Mouse (Mus musculus): Measurements from ENCODE around the gene Itga11. TPM values are rescaled to one million over a fixed set of nuclear protein-coding genes. Genes with fewer than 3 reads are reported as not detected.

Gene Itga11
- polyA plus RNA-seq, 1 experiment from 2014 or later = 3.0 TPM

DNA sequence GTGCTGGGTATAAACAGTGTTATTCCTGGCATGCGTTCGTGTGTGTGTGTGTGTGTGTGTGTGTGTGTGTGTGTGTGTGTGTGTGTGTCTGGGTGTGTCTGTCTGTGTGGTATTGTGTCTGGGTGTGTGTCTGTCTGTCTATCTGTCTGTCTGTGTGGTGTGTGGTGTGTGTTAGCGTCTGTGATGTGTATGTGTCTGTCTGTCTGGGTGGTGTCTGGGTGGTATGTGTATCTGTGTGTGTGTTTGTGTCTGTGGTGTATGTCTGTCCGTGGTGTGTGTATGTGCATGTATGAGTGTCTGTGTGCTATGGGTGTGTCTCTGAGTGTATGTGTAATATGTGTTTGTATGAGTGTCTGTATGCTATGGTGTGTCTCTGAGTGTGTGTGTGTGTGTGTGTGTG lies 9.1 kb upstream of the Itga11 start:
- H3K9me3 ChIP-seq (ENCODE audit: control insufficient read depth, low read length) = no peaks in the 10 kb centered on the region
- WGBS = 95% methylated on average over 4 of the region's 4 CpGs
- H3K4me1 ChIP-seq (replicated peaks; ENCODE audit: control insufficient read depth, insufficient read depth, low read length) = no peaks in the 10 kb centered on the region
- H3K4me2 ChIP-seq (replicated peaks; ENCODE audit: low read depth, low read length) = no peak overlapping the region
- no peaks in the 10 kb centered on the region for H3K36me3 ChIP-seq (ENCODE audit: control insufficient read depth, insufficient read depth, low read length)
- H3K9ac ChIP-seq (ENCODE audit: low read depth, low read length) = no peak overlapping the region
- H3K27ac ChIP-seq (ENCODE audit: low read depth, low read length) = no peak overlapping the region
- no peaks in the 10 kb centered on the region for H3K27me3 ChIP-seq (ENCODE audit: control insufficient read depth, insufficient read depth, low read length)
- ATAC-seq (ENCODE audit: low FRiP score) = no peak
- no peak for DNase-seq (ENCODE audit: low spot score)
- no peak overlapping the region for H3K4me3 ChIP-seq (ENCODE audit: low read depth, low read length)

DNA sequence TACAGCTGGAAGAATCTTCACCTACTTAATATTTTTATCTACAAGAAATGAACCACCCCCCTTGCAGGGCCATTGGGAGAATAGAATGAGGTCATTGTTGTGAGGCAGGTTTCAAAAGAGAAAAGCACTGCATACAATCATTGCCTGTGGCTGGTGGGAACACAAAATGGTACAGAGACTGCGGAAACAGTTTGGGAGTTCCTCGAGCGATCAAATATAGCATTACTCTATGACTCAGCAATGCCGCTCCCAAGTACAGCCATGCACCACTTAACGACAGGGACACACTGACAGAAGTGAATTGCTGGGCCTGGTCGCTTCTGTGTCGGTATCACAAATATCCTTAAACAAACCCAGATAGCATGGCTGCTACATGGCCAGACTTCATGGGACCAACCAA lies 4.4 kb upstream of the Itga11 start:
- Histone ChIP-seq H3K9ac (ENCODE audit: low read depth, low read length) (no peak overlapping the region), H3K27me3 (ENCODE audit: control insufficient read depth, insufficient read depth, low read length) (peaks cover 13% of the 10 kb centered on the region), H3K4me1 (replicated peaks; ENCODE audit: control insufficient read depth, insufficient read depth, low read length) (peaks cover 3% of the 10 kb centered on the region), H3K27ac (ENCODE audit: low read depth, low read length) (no peak overlapping the region), H3K9me3 (ENCODE audit: control insufficient read depth, low read length) (no peaks in the 10 kb centered on the region), H3K4me2 (replicated peaks; ENCODE audit: low read depth, low read length) (no peak overlapping the region), H3K4me3 (ENCODE audit: low read depth, low read length) (no peak overlapping the region), H3K36me3 (ENCODE audit: control insufficient read depth, insufficient read depth, low read length) (no peaks in the 10 kb centered on the region)
- ATAC-seq (ENCODE audit: low FRiP score) (no peak), DNase-seq (ENCODE audit: low spot score) (no peak)
- WGBS = 94% methylated on average over 7 of the region's 7 CpGs

DNA sequence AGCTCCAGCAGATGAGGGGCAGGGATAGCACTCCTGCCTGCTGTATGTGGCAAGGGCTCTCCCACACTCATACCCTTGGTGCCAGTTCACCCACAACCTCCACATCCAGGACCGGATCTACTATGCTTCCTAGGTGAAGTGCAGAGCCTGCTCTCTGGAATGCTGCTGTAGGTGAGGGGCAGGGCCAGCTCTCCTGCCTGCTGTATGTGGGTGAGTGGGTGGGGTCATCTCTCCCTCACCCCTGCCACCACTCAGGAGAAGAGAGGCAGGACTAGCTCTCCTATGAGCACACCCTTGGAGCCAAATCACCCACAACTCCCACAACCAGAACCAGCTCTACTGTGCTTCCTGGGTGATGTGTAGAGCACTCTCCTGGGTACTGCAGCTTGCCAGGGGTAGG lies 2.5 kb upstream of the Itga11 start:
- no peak for ATAC-seq (ENCODE audit: low FRiP score)
- Histone ChIP-seq H3K9ac (ENCODE audit: low read depth, low read length) (no peak overlapping the region), H3K9me3 (ENCODE audit: control insufficient read depth, low read length) (no peaks in the 10 kb centered on the region), H3K4me3 (ENCODE audit: low read depth, low read length) (no peak overlapping the region), H3K27ac (ENCODE audit: low read depth, low read length) (no peak overlapping the region), H3K4me2 (replicated peaks; ENCODE audit: low read depth, low read length) (no peak overlapping the region), H3K36me3 (ENCODE audit: control insufficient read depth, insufficient read depth, low read length) (no peaks in the 10 kb centered on the region), H3K27me3 (ENCODE audit: control insufficient read depth, insufficient read depth, low read length) (peaks cover 28% of the 10 kb centered on the region), H3K4me1 (replicated peaks; ENCODE audit: control insufficient read depth, insufficient read depth, low read length) (peaks cover 3% of the 10 kb centered on the region)
- DNase-seq (ENCODE audit: low spot score) = no peak
- WGBS = 93% methylated on average over 1 of the region's 1 CpGs

- WGBS = 4% methylated on average over 22 of the region's 22 CpGs
- H3K4me3 ChIP-seq (ENCODE audit: low read depth, low read length) = peak overlapping the region; percentile 35
- H3K27ac ChIP-seq (ENCODE audit: low read depth, low read length) = no peak overlapping the region
- H3K4me1 ChIP-seq (replicated peaks; ENCODE audit: control insufficient read depth, insufficient read depth, low read length) = peaks cover 3% of the 10 kb centered on the region
- peak overlapping the region; percentile 58 for H3K4me2 ChIP-seq (replicated peaks; ENCODE audit: low read depth, low read length)
- ATAC-seq (ENCODE audit: low FRiP score) (no peak), DNase-seq (ENCODE audit: low spot score) (peak; percentile 48)
- peaks cover 28% of the 10 kb centered on the region for H3K27me3 ChIP-seq (ENCODE audit: control insufficient read depth, insufficient read depth, low read length)
- H3K9ac ChIP-seq (ENCODE audit: low read depth, low read length) = no peak overlapping the region
- no peaks in the 10 kb centered on the region for H3K9me3 ChIP-seq (ENCODE audit: control insufficient read depth, low read length)
- H3K36me3 ChIP-seq (ENCODE audit: control insufficient read depth, insufficient read depth, low read length) = no peaks in the 10 kb centered on the region
These were observed 1.0 kb downstream of the Itga11 start for GRCm38 (mm10) chr9:62678550-62679155.

- ATAC-seq (ENCODE audit: low FRiP score) = no peak
- Histone ChIP-seq H3K36me3 (ENCODE audit: control insufficient read depth, insufficient read depth, low read length) (no peaks in the 10 kb centered on the region), H3K9me3 (ENCODE audit: control insufficient read depth, low read length) (no peaks in the 10 kb centered on the region), H3K27ac (ENCODE audit: low read depth, low read length) (no peak overlapping the region), H3K9ac (ENCODE audit: low read depth, low read length) (no peak overlapping the region), H3K27me3 (ENCODE audit: control insufficient read depth, insufficient read depth, low read length) (peaks cover 28% of the 10 kb centered on the region), H3K4me3 (ENCODE audit: low read depth, low read length) (no peak overlapping the region), H3K4me1 (replicated peaks; ENCODE audit: control insufficient read depth, insufficient read depth, low read length) (peaks cover 3% of the 10 kb centered on the region), H3K4me2 (replicated peaks; ENCODE audit: low read depth, low read length) (no peak overlapping the region; the same call in 1 of the 2 replicates)
- no peak for DNase-seq (ENCODE audit: low spot score)
- 72% methylated on average over 4 of the region's 4 CpGs for WGBS
These were observed 1.8 kb downstream of the Itga11 start for GRCm38 (mm10) chr9:62679398-62679797.

DNA sequence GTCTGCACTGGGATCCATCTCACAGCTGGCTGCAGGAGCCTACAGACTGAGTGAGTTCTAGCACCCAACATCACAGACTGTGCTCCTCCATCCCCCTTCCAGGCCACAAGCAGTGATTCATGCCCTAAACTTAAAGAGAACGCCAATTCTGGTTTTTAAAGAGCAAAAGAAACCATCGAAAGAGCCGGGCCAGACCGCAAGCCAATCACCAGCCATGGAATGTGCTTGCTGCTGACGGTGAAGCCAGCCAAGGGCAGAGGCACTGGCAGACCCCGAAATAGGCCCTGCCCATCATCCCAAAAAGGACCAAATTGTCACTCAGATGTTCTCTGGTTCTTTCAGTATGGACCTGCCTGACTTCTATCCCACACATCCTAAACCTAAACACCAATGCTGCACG lies 6.7 kb downstream of the Itga11 start:
- no peak overlapping the region for H3K27ac ChIP-seq (ENCODE audit: low read depth, low read length)
- peaks cover 5% of the 10 kb centered on the region for H3K27me3 ChIP-seq (ENCODE audit: control insufficient read depth, insufficient read depth, low read length)
- no peaks in the 10 kb centered on the region for H3K9me3 ChIP-seq (ENCODE audit: control insufficient read depth, low read length)
- ATAC-seq (ENCODE audit: low FRiP score) (no peak), DNase-seq (ENCODE audit: low spot score) (no peak)
- no peak overlapping the region for H3K9ac ChIP-seq (ENCODE audit: low read depth, low read length)
- H3K4me1 ChIP-seq (replicated peaks; ENCODE audit: control insufficient read depth, insufficient read depth, low read length) = no peaks in the 10 kb centered on the region
- no peaks in the 10 kb centered on the region for H3K36me3 ChIP-seq (ENCODE audit: control insufficient read depth, insufficient read depth, low read length)
- no peak overlapping the region for H3K4me2 ChIP-seq (replicated peaks; ENCODE audit: low read depth, low read length)
- 83% methylated on average over 7 of the region's 7 CpGs for WGBS
- no peak overlapping the region for H3K4me3 ChIP-seq (ENCODE audit: low read depth, low read length)

GRCm38 (mm10) chr9:62689748-62690147 lies 12.1 kb downstream of the Itga11 start:
- Histone ChIP-seq H3K9ac (ENCODE audit: low read depth, low read length) (no peak overlapping the region), H3K36me3 (ENCODE audit: control insufficient read depth, insufficient read depth, low read length) (no peaks in the 10 kb centered on the region), H3K27ac (ENCODE audit: low read depth, low read length) (no peak overlapping the region), H3K4me2 (replicated peaks; ENCODE audit: low read depth, low read length) (no peak overlapping the region), H3K27me3 (ENCODE audit: control insufficient read depth, insufficient read depth, low read length) (no peaks in the 10 kb centered on the region), H3K4me3 (ENCODE audit: low read depth, low read length) (no peak overlapping the region), H3K9me3 (ENCODE audit: control insufficient read depth, low read length) (no peaks in the 10 kb centered on the region), H3K4me1 (replicated peaks; ENCODE audit: control insufficient read depth, insufficient read depth, low read length) (no peaks in the 10 kb centered on the region)
- no peak for DNase-seq (ENCODE audit: low spot score)
- WGBS = 89% methylated on average over 10 of the region's 10 CpGs
- ATAC-seq (ENCODE audit: low FRiP score) = no peak

DNA sequence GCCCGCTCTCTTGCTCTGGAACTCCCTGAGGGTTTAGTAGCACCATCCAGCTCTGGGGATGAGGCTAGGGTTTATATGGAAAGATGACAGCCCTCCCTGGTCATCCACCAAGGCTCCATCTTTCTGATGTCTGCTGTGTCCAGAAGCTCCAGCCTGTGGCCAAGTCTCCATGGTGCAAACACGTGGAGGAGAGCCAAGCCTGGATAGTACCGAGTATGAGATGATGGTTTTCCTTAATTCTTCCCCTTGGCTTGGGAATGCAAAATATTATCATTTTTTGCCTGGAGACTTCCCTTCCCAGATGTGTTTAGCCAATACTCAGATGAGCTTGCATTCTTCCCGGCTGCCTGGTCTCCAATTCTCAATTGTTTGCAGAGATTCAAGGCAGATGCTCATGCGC lies 16.4 kb downstream of the Itga11 start:
- Histone ChIP-seq H3K27me3 (ENCODE audit: control insufficient read depth, insufficient read depth, low read length) (no peaks in the 10 kb centered on the region), H3K4me1 (replicated peaks; ENCODE audit: control insufficient read depth, insufficient read depth, low read length) (no peaks in the 10 kb centered on the region), H3K9ac (ENCODE audit: low read depth, low read length) (no peak overlapping the region), H3K9me3 (ENCODE audit: control insufficient read depth, low read length) (no peaks in the 10 kb centered on the region), H3K27ac (ENCODE audit: low read depth, low read length) (no peak overlapping the region), H3K4me3 (ENCODE audit: low read depth, low read length) (no peak overlapping the region), H3K4me2 (replicated peaks; ENCODE audit: low read depth, low read length) (no peak overlapping the region), H3K36me3 (ENCODE audit: control insufficient read depth, insufficient read depth, low read length) (no peaks in the 10 kb centered on the region)
- no peak for DNase-seq (ENCODE audit: low spot score)
- ATAC-seq (ENCODE audit: low FRiP score) = no peak
- WGBS = 90% methylated on average over 5 of the region's 5 CpGs

GRCm38 (mm10) chr9:62695210-62695609 lies 17.6 kb downstream of the Itga11 start:
- Histone ChIP-seq H3K9me3 (ENCODE audit: control insufficient read depth, low read length) (no peaks in the 10 kb centered on the region), H3K27ac (ENCODE audit: low read depth, low read length) (no peak overlapping the region), H3K4me3 (ENCODE audit: low read depth, low read length) (no peak overlapping the region), H3K27me3 (ENCODE audit: control insufficient read depth, insufficient read depth, low read length) (no peaks in the 10 kb centered on the region), H3K4me2 (replicated peaks; ENCODE audit: low read depth, low read length) (no peak overlapping the region), H3K4me1 (replicated peaks; ENCODE audit: control insufficient read depth, insufficient read depth, low read length) (no peaks in the 10 kb centered on the region), H3K36me3 (ENCODE audit: control insufficient read depth, insufficient read depth, low read length) (no peaks in the 10 kb centered on the region), H3K9ac (ENCODE audit: low read depth, low read length) (no peak overlapping the region)
- no peak for ATAC-seq (ENCODE audit: low FRiP score)
- 73% methylated on average over 9 of the region's 9 CpGs for WGBS
- no peak for DNase-seq (ENCODE audit: low spot score)
